Mouse (Mus musculus): Measurements from ENCODE around the gene Tdrd5. TPM values are rescaled to one million over a fixed set of nuclear protein-coding genes. Genes with fewer than 3 reads are reported as not detected.
"Not testable (repeated sequence)": the region's sequence is repeated elsewhere in the genome, so short reads cannot be mapped to it uniquely, and the experiment has no call there.

Gene Tdrd5
- total RNA-seq (2021) = 1 to 10 TPM; 3.5 to 3.7 TPM

- DNase-seq = peak; percentile 39
- intact Hi-C loops (cut with DNase I) = no loop called here
Measured at GRCm38 (mm10) chr1:156302911-156303749, at the start of gene Tdrd5. Gene Tdrd5, minus strand, starts transcription at chr1:156303664.

DNA sequence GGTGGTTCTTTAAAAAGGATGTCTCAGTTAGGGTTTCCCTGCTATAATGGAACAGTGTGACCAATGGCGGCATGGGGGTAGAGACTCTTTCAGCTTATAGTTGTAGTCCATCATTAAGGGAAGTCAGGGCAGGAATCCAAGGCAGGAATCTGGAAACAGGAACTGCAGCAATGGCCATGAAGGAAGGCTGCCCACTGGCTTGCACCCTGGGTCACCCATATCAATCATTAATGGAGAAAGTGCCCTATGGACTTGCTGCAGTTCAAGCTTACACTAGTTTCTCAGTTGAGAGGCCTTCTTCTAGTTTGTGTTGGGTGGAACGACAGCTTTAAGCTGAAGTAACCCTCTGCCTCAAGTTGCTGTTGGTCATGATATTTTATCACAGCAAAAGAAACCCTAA is 49.0 kb upstream of the Tdrd5 start:
- no peak for DNase-seq
- intact Hi-C loops (cut with DNase I) = no loop called here

DNA sequence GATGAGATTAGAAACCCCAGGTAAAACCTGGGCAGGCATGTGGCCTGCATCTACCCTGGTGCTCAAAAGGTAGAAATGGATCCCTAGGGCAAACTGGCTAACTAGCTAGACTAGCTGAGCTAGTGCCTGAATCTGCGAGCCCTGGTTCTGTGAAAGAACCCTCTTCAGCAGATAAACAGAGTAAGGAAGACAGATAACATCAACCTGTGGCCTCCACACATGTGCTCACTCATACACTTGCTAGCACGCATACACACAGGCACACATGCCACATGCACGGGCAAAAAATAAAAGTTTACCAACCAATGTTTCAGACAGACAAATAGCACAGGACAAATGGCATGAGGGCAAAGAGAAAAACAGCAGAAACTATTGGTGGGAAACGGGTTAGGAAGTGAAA is 47.0 kb upstream of the Tdrd5 start:
- intact Hi-C loops (cut with DNase I) = no loop called here

GRCm38 (mm10) chr1:156349031-156349430 is 45.6 kb upstream of the Tdrd5 start:
- intact Hi-C loops (cut with DNase I) = no loop called here

More for the DNA sequence above, 47.0 kb upstream of the Tdrd5 start:
- no peak for DNase-seq

DNA sequence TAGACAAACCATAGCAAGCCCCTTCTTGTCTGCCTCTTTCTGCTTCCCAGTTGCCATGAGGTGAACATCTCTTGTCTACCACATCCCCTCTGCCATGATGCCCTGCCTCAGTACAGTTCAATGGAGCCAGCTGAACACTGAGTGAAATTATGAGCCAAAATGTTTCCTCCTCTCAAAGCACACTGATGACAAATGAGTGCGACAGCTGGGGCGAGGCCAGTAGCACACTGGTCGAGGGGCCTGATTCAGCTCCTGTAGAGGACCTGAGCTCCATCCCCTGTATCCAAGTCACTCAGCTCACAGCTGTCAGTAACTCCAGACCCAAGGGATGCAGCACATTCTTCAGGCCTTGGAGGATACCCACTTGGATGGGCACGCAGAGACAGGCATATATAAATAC is 42.2 kb upstream of the Tdrd5 start:
- intact Hi-C loops (cut with DNase I) = no loop called here
- no peak for DNase-seq

More at GRCm38 (mm10) chr1:156349031-156349430, 45.6 kb upstream of the Tdrd5 start:
- DNase-seq = no peak

DNA sequence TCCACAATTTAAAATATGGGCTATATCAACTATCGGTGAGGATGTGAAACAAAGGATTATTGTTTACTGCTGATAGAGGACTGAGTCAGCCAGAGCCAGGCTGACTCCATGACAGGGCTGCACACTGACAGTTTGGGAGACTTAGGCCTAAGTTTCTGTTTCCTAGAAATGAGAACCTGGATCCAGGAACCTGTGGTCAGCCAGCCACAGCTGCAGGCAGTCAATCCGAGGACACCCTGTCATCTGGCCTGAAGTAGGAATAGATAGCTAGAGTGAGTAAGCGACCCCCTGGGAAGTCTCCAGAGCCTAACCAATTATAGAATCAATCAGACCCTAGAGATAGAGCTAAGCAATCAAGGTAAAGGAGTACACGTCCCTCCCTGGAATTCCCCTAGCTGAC is 41.0 kb upstream of the Tdrd5 start:
- no peak for DNase-seq
- intact Hi-C loops (cut with DNase I) = no loop called here

GRCm38 (mm10) chr1:156340847-156341246 is 37.4 kb upstream of the Tdrd5 start:
- no peak for DNase-seq
- intact Hi-C loops (cut with DNase I) = no loop called here

DNA sequence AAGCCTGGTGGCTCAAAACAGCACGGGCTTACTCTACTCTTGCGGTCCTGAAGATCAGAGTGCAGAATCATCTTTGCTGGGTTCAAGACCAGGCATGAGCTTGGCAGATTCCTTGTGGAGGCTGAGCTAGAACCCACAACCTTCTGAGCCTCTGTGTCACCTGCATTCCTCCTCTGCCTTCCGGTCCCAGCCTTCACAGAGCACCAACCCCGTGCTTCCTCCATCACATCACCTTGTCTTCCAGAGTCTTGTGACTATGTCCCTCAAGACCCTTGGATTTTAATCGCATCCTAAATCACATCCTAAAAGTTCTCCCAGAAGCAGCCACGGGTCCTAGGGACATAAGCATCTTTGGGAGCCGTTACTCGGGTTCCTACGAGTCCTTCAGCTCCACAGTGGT is 19.7 kb upstream of the Tdrd5 start:
- no peak for DNase-seq
- intact Hi-C loops (cut with DNase I) = no loop called here

- DNase-seq = no peak
Measured at GRCm38 (mm10) chr1:156310630-156311029, 7.2 kb upstream of the Tdrd5 start, which contains the start of gene Nphs2. Gene Nphs2, plus strand, starts transcription at chr1:156310727.

DNA sequence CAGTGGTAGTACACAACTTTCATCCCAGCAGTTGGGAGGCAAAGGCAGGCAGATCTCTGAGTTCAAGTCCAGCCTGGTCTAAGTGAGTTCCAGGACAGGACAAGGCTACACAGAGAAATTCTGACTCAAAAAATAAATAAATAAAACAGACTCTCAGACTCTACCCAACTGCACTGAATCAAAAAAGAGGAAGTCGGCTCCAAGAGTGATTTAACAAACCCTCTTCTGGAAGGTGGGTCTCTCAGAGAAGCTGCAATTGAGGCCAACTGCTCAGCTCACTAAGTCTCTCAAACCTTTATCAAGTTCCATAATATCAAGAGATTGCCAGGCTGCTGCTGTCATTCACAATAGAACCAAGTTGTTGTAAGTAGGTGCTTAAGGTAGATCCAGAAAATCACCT is 5.1 kb upstream of the Tdrd5 start:
- intact Hi-C loops (cut with DNase I) = no loop called here

More at GRCm38 (mm10) chr1:156310630-156311029, 7.2 kb upstream of the Tdrd5 start, which contains the start of gene Nphs2:
- intact Hi-C loops (cut with DNase I) = no loop called here

GRCm38 (mm10) chr1:156290016-156290415 is 13.4 kb downstream of the Tdrd5 start:
- no peak for DNase-seq

More for the DNA sequence above, 5.1 kb upstream of the Tdrd5 start:
- no peak for DNase-seq

GRCm38 (mm10) chr1:156289222-156289587 is 14.3 kb downstream of the Tdrd5 start:
- intact Hi-C loops (cut with DNase I); DNase-seq: not testable (repeated sequence)

More at GRCm38 (mm10) chr1:156290016-156290415, 13.4 kb downstream of the Tdrd5 start:
- intact Hi-C loops (cut with DNase I) = no loop called here

GRCm38 (mm10) chr1:156288556-156289221 is 14.8 kb downstream of the Tdrd5 start:
- intact Hi-C loops (cut with DNase I) = no loop called here
- no peak for DNase-seq

GRCm38 (mm10) chr1:156285541-156285896 is 17.9 kb downstream of the Tdrd5 start:
- intact Hi-C loops (cut with DNase I) = no loop called here
- DNase-seq = no peak

GRCm38 (mm10) chr1:156284851-156285540 is 18.5 kb downstream of the Tdrd5 start:
- DNase-seq = no peak
- intact Hi-C loops (cut with DNase I) = no loop called here

GRCm38 (mm10) chr1:156284207-156284606 is 19.3 kb downstream of the Tdrd5 start:
- intact Hi-C loops (cut with DNase I) = no loop called here
- no peak for DNase-seq

DNA sequence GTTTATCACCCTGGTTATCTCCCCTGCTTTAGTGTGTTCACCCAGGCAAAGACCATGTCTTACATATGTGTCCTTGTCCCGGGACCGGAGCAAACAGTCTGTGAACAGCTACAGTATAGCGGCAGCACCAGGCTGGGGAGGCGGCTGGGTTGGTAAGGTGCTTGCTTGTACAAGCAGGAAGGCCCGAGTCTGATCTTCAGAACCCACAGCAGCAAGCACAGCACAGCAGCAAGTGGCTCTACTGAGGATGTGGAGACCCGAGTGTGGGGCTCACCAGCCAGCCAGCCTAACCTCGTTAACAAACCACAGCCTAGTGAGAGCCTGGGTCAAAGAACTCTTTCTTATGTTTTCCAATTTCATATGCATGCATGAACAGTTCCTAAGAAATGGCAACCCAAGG is 23.3 kb downstream of the Tdrd5 start:
- DNase-seq = no peak
- intact Hi-C loops (cut with DNase I) = no loop called here

DNA sequence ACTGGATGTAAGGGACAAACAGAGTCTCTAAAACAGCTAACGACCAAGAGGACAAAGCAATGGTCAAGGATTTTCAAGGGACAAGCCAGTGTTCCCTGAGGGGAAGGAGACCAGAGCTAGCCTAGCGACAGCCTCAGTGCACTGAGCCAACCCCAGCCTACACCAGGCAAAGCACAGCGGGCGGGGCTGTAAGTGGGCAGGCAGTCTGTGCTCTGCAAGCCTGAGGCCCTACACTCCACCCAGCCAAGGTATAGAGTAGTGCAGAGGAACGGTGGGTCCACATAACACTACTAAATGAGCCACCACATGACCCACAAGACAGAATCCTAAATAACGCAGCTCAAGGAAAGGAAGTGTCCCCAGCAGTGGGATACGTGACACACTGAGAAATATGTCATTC is 29.8 kb downstream of the Tdrd5 start:
- DNase-seq = no peak
- intact Hi-C loops (cut with DNase I) = no loop called here

DNA sequence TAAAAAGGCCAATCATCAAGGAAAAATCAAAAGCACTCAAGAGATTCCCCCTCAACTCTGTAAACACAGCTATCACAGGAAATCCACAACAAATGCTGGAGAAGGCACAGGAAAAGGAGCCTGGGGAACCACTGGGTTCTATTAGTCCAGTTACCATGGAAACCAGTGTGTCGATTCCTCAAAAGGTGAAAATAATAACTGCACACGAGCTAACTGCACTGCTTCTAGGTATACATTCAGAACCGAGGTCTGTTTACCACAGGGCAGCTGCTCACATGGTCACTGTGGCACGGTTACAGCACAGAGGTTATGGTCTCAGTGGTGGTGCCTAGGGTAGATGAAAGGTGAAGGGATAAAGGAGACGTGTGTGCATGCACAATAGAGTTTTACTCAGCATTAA is 31.8 kb downstream of the Tdrd5 start:
- no peak for DNase-seq
- intact Hi-C loops (cut with DNase I) = no loop called here

DNA sequence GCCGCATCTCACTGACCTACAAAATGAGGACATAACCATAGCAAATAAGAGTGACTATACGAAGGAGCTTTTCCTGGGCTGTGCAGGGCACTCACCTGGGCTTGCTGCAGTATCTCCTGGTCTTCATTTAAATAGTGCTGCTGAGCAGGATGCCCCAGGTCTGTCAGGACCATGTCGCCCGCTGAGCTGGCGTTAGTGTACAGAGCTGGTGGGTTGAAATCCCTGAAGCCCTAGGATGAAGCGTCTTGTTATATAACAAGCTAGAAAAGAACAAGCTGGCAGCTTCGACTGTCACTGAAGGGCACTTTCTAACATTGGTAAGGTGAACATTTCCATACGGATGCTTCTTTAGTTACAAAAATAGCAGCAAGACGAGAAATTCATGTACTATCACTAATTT is 33.0 kb downstream of the Tdrd5 start:
- DNase-seq = no peak
- intact Hi-C loops (cut with DNase I) = no loop called here

DNA sequence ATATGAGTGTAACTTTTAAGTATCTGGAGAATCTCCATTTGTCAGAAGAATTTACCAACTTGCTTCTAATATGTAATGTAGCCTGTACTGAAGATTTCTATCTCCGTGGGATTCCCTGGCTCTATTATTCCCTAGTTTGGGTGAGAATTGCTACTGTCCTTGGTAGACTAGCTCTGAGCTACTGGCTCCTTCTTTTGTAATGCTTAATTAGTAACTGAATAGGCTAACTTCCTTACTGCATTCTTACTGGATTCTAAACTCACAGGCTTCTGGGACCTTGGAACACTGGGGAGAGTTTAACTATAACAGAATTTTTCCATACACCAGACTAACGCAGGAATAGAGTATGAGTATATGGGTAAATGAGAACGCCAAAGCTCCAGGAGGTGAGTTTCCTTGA is 34.9 kb downstream of the Tdrd5 start:
- intact Hi-C loops (cut with DNase I); DNase-seq: not testable (repeated sequence)

Measured in left cerebral cortex, postnatal 4 days (tissue).